Mouse (Mus musculus): ENCODE data around the gene Gap43. TPM values are rescaled to one million over a fixed set of nuclear protein-coding genes. Genes with fewer than 3 reads are reported as not detected.
"Not testable (repeated sequence)": the region's sequence is repeated elsewhere in the genome, so short reads cannot be mapped to it uniquely, and the experiment has no call there.

The Gap43 gene
- total RNA-seq, 4 experiments from 2014 or later: 176 to 210 (median 200) TPM

GRCm38 (mm10) chr16:42294481-42294880, 46.0 kb downstream of the Gap43 start:
- no peak for DNase-seq (ENCODE audit: low spot score in 2 of 2)

GRCm38 (mm10) chr16:42294056-42294455, 46.4 kb downstream of the Gap43 start:
- no peak for DNase-seq (ENCODE audit: low spot score in 2 of 2)

GRCm38 (mm10) chr16:42291572-42291971, 48.9 kb downstream of the Gap43 start:
- DNase-seq (ENCODE audit: low spot score in 2 of 2): no peak

GRCm38 (mm10) chr16:42284005-42284404, 56.4 kb downstream of the Gap43 start:
- DNase-seq (ENCODE audit: low spot score in 2 of 2): no peak

- no peak for DNase-seq (ENCODE audit: low spot score in 2 of 2)
These were observed 62.7 kb downstream of the Gap43 start for GRCm38 (mm10) chr16:42277713-42278112.

- no peak for DNase-seq (ENCODE audit: low spot score in 2 of 2)
These were observed 63.2 kb downstream of the Gap43 start for GRCm38 (mm10) chr16:42277268-42277667.

GRCm38 (mm10) chr16:42276216-42277141, 64.0 kb downstream of the Gap43 start:
- peak; percentile 68 to 86 for DNase-seq (ENCODE audit: low spot score in 2 of 2)

- no peak for DNase-seq (ENCODE audit: low spot score in 2 of 2)
These were observed 64.8 kb downstream of the Gap43 start for GRCm38 (mm10) chr16:42275518-42276215.

- DNase-seq (ENCODE audit: low spot score in 2 of 2): no peak
These were observed 69.2 kb downstream of the Gap43 start for GRCm38 (mm10) chr16:42271213-42271612.

- DNase-seq (ENCODE audit: low spot score in 2 of 2): no peak
These were observed 70.9 kb downstream of the Gap43 start for GRCm38 (mm10) chr16:42269587-42269967.

- peak; percentile 74 to 79 for DNase-seq (ENCODE audit: low spot score in 2 of 2)
These were observed 71.4 kb downstream of the Gap43 start for GRCm38 (mm10) chr16:42268843-42269586.

- no peak for DNase-seq (ENCODE audit: low spot score in 2 of 2)
These were observed 75.3 kb downstream of the Gap43 start for GRCm38 (mm10) chr16:42265185-42265584.

- no peak for DNase-seq (ENCODE audit: low spot score in 2 of 2)
These were observed 77.4 kb downstream of the Gap43 start for GRCm38 (mm10) chr16:42262935-42263542.

GRCm38 (mm10) chr16:42255693-42256092, 84.8 kb downstream of the Gap43 start:
- DNase-seq (ENCODE audit: low spot score in 2 of 2): peak; percentile 46 to 75

GRCm38 (mm10) chr16:42255222-42255621, 85.2 kb downstream of the Gap43 start:
- DNase-seq (ENCODE audit: low spot score in 2 of 2): no peak

- DNase-seq (ENCODE audit: low spot score in 2 of 2): no peak
These were observed 88.2 kb downstream of the Gap43 start for GRCm38 (mm10) chr16:42252252-42252651.

GRCm38 (mm10) chr16:42244121-42244520, 96.3 kb downstream of the Gap43 start:
- not testable (repeated sequence) for DNase-seq (ENCODE audit: low spot score in 2 of 2)

- DNase-seq (ENCODE audit: low spot score in 2 of 2): no peak
These were observed 109.1 kb downstream of the Gap43 start for GRCm38 (mm10) chr16:42231306-42231705.

Data from layer of hippocampus, adult 8-10 months (tissue).